Mouse (Mus musculus) liver, postnatal 0 days (tissue): ENCODE results near the gene Dpp9.

ENCODE experiments used
- CTCF ChIP-seq: sonication (generic); IDR thresholded peaks from 2 replicates; pipeline ENCODE4 v1.5.1; 2016; ENCODE audit warnings: antibody characterized with exemption, low read depth
- EP300 ChIP-seq: IDR thresholded peaks from 2 replicates; pipeline ENCODE4 v1.6.1; 2016; ENCODE audit warnings: antibody characterized with exemption, low read depth, mild to moderate bottlenecking

DNA sequence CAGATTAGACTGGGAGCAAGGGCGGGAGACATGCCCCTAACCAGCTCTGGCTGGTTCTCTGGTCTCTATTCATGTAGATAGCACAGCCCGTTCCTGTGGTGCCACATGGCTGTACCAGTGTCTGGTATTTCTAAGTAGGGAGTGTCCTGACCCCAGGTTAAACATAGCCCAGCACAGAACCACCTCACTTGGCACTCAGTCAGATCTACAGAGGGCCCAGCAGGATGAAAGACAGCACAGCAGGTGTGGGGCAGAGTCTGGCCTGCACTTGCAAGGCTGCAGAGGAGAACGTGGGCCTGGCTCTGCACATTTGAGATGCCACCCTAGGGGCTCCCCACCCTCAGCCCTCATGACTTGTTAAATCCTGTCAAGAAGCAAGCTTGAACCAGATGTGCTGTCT, 42.5 kb upstream of the Dpp9 start:
- TF ChIP-seq CTCF (no peak), EP300 (no peak)
